Mouse (Mus musculus) embryonic facial prominence, embryonic 11.5 days (tissue): ENCODE measurements around the gene Rnf223. TPM values are rescaled to one million over a fixed set of nuclear protein-coding genes. Genes with fewer than 3 reads are reported as not detected.
"Not testable (repeated sequence)": the region's sequence is repeated elsewhere in the genome, so short reads cannot be mapped to it uniquely, and the experiment has no call there.

ENCODE experiments used
- ATAC-seq: fragments of 200-750 bp; cut with Nextera tagmentation; replicated peaks from 2 replicates; pipeline ENCODE4 v1.8.0; 2017; ENCODE audit warnings: low read depth; ENCODE audit not compliant: insufficient number of reproducible peaks, low FRiP score, low TSS enrichment
- DNase-seq: peaks from one replicate; pipeline ENCODE4 v3.0.0-alpha.2; 2015; ENCODE audit warnings: low spot score
- H3K27ac ChIP-seq: fragments of 300-500 bp; sonication (generic); replicated peaks from 2 replicates; pipeline ENCODE4 v1.5.1; 2014; ENCODE audit warnings: mild to moderate bottlenecking, low read depth, low read length, control low read depth
- H3K27me3 ChIP-seq: fragments of 300-500 bp; sonication (generic); 2 replicates; pipeline ENCODE4 v1.6.1; 2014; ENCODE audit warnings: mild to moderate bottlenecking, low read length, moderate library complexity, mixed read lengths; ENCODE audit not compliant: control insufficient read depth, insufficient read depth
- H3K36me3 ChIP-seq: fragments of 300-500 bp; sonication (generic); replicated peaks from 2 replicates; pipeline ENCODE4 v1.6.1; 2014; ENCODE audit warnings: low read depth, mild to moderate bottlenecking, low read length, moderate library complexity, mixed read lengths; ENCODE audit not compliant: control insufficient read depth, insufficient read depth
- H3K4me1 ChIP-seq: fragments of 300-500 bp; sonication (generic); 2 replicates; pipeline ENCODE4 v1.6.1; 2014; ENCODE audit warnings: low read length, mixed read lengths; ENCODE audit not compliant: control insufficient read depth, insufficient read depth
- H3K4me2 ChIP-seq: fragments of 300-500 bp; sonication (generic); 2 replicates; pipeline ENCODE4 v1.6.1; 2014; ENCODE audit warnings: low read depth, mild to moderate bottlenecking, control low read depth, low read length, moderate library complexity
- H3K4me3 ChIP-seq: fragments of 300-500 bp; sonication (generic); 2 replicates; pipeline ENCODE4 v1.5.1; 2014; ENCODE audit warnings: low read depth, low read length, control low read depth
- H3K9ac ChIP-seq: fragments of 300-500 bp; sonication (generic); replicated peaks from 2 replicates; pipeline ENCODE4 v1.6.1; 2014; ENCODE audit warnings: mild to moderate bottlenecking, control low read depth, low read length
- H3K9me3 ChIP-seq: fragments of 300-500 bp; sonication (generic); replicated peaks from 2 replicates; pipeline ENCODE4 v1.6.1; 2016; ENCODE audit warnings: mild to moderate bottlenecking, low read length, inconsistent platforms, mixed read lengths; ENCODE audit not compliant: control insufficient read depth
- WGBS: fragments of 180-500 bp; shearing (Covaris S2); extraction: QIAGEN DNeasy Blood & Tissue Kit; methylation state at CpG from one replicate; pipeline ENCODE4 v1.1.7; 2014; 5-methylcytosine and 5-hydroxymethylcytosine counted together
- polyA plus RNA-seq: library from polyadenylated mRNA; unstranded; fragments of >200 nt; fragmentation: Nextera tagmentation; extraction: Ambion mirVana; gene quantifications from 2 replicates; pipeline ENCODE4 v1.2.1, GENCODE M21; 2014

Rnf223 gene
- polyA plus RNA-seq, 1 experiment from 2014 or later: 0.38 TPM

DNA sequence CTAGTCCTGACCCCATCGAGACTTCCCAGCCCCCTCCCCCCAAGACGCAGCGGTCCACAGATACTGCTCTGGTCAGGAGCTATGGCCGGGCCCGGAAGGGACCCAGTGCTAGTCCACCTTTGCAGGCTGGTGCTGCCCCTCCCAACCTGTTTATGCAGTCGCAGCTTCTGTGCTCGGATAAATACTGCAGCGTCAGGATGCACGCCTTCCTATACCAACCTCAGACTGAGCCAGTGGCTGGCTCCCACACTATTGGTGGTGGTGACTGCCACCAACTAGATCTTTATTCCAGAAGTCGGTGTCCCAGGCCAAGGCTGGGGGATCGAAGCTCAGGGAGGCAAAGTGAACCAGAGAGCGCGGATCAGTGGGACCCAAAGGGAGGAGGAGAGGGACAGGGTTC lies 4.8 kb downstream of the Rnf223 start:
- Histone ChIP-seq H3K27me3 (no peaks in the 10 kb centered on the region), H3K4me1 (no peaks in the 10 kb centered on the region), H3K4me3 (no peak overlapping the region), H3K36me3 (no peaks in the 10 kb centered on the region), H3K27ac (no peak overlapping the region), H3K4me2 (no peak overlapping the region), H3K9ac (no peak overlapping the region), H3K9me3 (no peaks in the 10 kb centered on the region)
- WGBS: 95% methylated on average over 13 of the region's 13 CpGs
- ATAC-seq (no peak), DNase-seq (no peak)

GRCm38 (mm10) chr4:156135801-156136200 lies 5.5 kb downstream of the Rnf223 start:
- H3K4me1 ChIP-seq: no peaks in the 10 kb centered on the region
- H3K9ac ChIP-seq: no peak overlapping the region
- DNase-seq (no peak), ATAC-seq (no peak)
- H3K4me3 ChIP-seq: no peak overlapping the region
- H3K36me3 ChIP-seq: no peaks in the 10 kb centered on the region
- H3K27me3 ChIP-seq: no peaks in the 10 kb centered on the region
- no peak overlapping the region for H3K4me2 ChIP-seq
- H3K27ac ChIP-seq: no peak overlapping the region
- H3K9me3 ChIP-seq: no peaks in the 10 kb centered on the region
- 94% methylated on average over 14 of the region's 14 CpGs for WGBS

DNA sequence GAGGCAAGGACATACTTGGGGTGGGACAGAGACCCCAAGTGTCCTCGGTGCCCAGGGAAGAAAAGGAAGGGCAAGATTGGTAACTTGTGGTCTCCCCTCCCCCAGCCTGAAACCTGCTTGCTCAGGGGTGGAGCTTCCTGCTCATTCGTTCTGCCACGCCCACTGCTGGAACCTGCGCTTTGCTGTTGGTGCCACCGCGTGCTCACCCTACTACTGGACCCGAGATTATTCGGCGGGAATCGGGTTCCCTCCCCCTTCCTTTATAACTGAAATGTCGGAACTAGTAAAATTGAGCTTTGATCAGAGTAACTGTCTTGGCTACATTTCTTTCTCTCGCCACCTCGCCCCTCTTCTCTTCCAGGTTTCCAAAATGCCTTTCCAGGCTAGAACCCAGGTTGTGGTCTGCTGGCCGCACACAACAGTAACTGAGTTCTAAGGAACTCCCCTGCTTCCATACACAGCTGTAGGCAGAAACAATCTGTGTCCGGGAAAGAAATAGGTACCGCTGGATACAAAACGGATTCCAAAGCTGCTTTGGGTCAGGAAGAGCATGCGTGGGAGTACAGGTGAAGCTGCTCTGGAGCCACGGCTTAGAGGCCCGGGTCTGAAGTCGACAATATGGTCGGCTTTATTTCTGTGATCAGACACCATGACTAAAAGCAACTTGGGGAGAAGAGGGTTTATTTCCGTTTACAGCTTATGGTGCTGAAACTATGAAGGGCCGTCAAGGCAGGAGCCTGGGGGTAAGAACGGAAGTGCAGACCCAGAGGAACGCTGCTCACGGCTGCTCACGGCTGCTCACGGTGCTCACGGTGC lies 6.2 kb downstream of the Rnf223 start:
- 94% methylated on average over 30 of the region's 30 CpGs for WGBS
- H3K4me3 ChIP-seq: no peak overlapping the region
- no peaks in the 10 kb centered on the region for H3K4me1 ChIP-seq
- H3K9me3 ChIP-seq: no peaks in the 10 kb centered on the region
- no peaks in the 10 kb centered on the region for H3K36me3 ChIP-seq
- no peak overlapping the region for H3K4me2 ChIP-seq
- ATAC-seq (no peak), DNase-seq (no peak)
- no peaks in the 10 kb centered on the region for H3K27me3 ChIP-seq
- no peak overlapping the region for H3K27ac ChIP-seq
- H3K9ac ChIP-seq: no peak overlapping the region

DNA sequence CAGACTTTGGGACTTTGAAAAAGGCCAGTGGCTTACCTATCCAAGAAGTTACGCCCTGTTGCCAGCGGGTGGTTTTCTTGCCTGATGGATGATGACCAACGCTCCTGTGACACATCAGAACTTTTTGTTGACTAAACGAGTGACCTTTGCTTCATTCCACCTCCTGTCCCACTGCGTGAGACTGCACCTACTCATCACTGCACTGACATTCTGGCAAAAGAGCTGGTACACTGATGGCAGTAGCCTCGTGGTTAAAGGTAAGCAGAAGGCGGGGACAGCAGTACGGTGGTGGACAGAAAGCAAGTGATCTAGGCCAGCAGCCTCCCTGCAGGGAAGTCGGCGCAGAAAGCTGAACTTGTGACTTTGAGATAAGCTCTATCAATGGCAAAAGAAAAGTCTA lies 20.6 kb downstream of the Rnf223 start:
- not testable (repeated sequence) for H3K4me1 ChIP-seq, DNase-seq, ATAC-seq, H3K9ac ChIP-seq, H3K4me3 ChIP-seq, H3K4me2 ChIP-seq, H3K27me3 ChIP-seq, H3K27ac ChIP-seq, H3K36me3 ChIP-seq, H3K9me3 ChIP-seq
- 92% methylated on average over 10 of the region's 10 CpGs for WGBS

DNA sequence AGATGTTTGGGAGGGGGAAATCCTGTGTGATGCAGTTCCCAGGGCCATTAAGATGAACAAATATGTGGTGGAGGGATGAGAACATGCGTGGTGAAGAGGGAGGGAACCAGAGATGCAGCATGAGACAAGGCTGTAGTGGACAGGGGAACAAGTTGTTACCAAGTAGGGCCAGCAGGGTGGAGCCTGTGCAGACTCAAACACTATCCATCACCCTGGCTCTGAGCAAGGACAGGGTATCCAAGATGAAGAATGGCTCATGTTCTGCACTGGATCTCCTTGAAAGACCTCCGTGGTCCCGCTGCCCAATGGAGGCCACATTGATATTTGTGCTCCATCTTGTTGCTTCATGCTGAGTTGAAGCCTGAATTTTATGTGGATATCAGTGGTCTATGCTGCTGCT lies 24.5 kb downstream of the Rnf223 start:
- no peak overlapping the region for H3K9ac ChIP-seq
- H3K36me3 ChIP-seq: no peaks in the 10 kb centered on the region
- H3K27ac ChIP-seq: no peak overlapping the region
- H3K4me3 ChIP-seq: no peak overlapping the region
- 97% methylated on average over 3 of the region's 3 CpGs for WGBS
- DNase-seq (no peak), ATAC-seq (no peak)
- no peaks in the 10 kb centered on the region for H3K27me3 ChIP-seq
- no peak overlapping the region for H3K4me2 ChIP-seq
- no peaks in the 10 kb centered on the region; the same call in 1 of the 2 replicates for H3K9me3 ChIP-seq
- H3K4me1 ChIP-seq: no peaks in the 10 kb centered on the region

GRCm38 (mm10) chr4:156166477-156166876 lies 36.2 kb downstream of the Rnf223 start:
- Histone ChIP-seq H3K27ac (no peak overlapping the region), H3K27me3 (no peaks in the 10 kb centered on the region), H3K4me1 (no peaks in the 10 kb centered on the region), H3K9me3 (no peaks in the 10 kb centered on the region), H3K4me2 (no peak overlapping the region), H3K9ac (no peak overlapping the region), H3K4me3 (no peak overlapping the region), H3K36me3 (peaks cover 21% of the 10 kb centered on the region)
- ATAC-seq: no peak
- DNase-seq: no peak
- 89% methylated on average over 9 of the region's 9 CpGs for WGBS

- Histone ChIP-seq H3K4me3 (no peak overlapping the region), H3K27ac (no peak overlapping the region), H3K9me3 (no peaks in the 10 kb centered on the region), H3K4me2 (no peak overlapping the region), H3K36me3 (peaks cover 31% of the 10 kb centered on the region), H3K27me3 (no peaks in the 10 kb centered on the region), H3K9ac (no peak overlapping the region), H3K4me1 (no peaks in the 10 kb centered on the region)
- ATAC-seq: no peak
- WGBS: 91% methylated on average over 8 of the region's 8 CpGs
- no peak for DNase-seq
These were observed 38.3 kb downstream of the Rnf223 start for GRCm38 (mm10) chr4:156168611-156169010.

- Histone ChIP-seq H3K9me3 (no peaks in the 10 kb centered on the region), H3K27me3 (no peaks in the 10 kb centered on the region), H3K36me3 (peaks cover 36% of the 10 kb centered on the region), H3K4me1 (no peaks in the 10 kb centered on the region), H3K4me3 (no peak overlapping the region), H3K4me2 (no peak overlapping the region), H3K27ac (no peak overlapping the region), H3K9ac (no peak overlapping the region)
- 93% methylated on average over 10 of the region's 10 CpGs for WGBS
- no peak for DNase-seq
- ATAC-seq: no peak
These were observed 38.8 kb downstream of the Rnf223 start for GRCm38 (mm10) chr4:156169129-156169528.
